Comparison of ENCODE assay signal across 25 mouse cellular contexts in the genomic region with DNA sequence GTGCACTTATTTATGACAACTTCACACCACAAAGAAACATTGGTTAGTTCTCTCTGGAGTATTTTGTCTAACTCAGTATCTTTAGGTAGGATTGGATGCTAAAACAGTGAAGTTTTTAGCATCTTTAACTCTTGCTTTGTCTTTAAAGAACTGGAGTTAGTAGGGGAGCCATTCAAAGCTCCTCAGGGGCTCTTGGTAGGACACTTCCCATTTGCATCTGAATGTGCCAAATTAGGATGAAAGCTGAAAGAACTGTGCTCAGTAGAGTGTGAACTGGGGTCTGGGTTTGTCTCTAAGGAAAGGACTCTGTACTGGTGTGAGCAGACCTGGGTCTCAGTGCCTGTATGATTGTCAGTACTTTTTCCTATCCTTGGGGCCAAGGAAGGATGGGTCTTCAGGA.
"Had no signal": no experiment of that assay in that cellular context is flagged by ENCODE, and none has a peak within 500 bp of the region (broad histone marks: within the 10 kb centered on the region; RNA-seq: fewer than 3 reads in every experiment).

No protein-coding gene starts in this region.

- H3K36me3 ChIP-seq: heart, embryonic 10.5 days; heart, embryonic 12.5 days; hindbrain, embryonic 10.5 days; hindbrain, embryonic 12.5 days; intestine, embryonic 15.5 days; limb, embryonic 13.5 days; limb, embryonic 15.5 days; liver, embryonic 12.5 days had no signal

- H3K4me2 ChIP-seq: heart, embryonic 12.5 days; hindbrain, embryonic 12.5 days; hindbrain, embryonic 14.5 days; intestine, embryonic 15.5 days; limb, embryonic 13.5 days; limb, embryonic 15.5 days; liver, embryonic 12.5 days had no signal

- H3K9me3 ChIP-seq: heart, embryonic 10.5 days; hindbrain, embryonic 10.5 days; hindbrain, embryonic 12.5 days; intestine, embryonic 15.5 days; limb, embryonic 13.5 days; limb, embryonic 15.5 days; liver, embryonic 12.5 days had no signal

- DNase-seq: gastrocnemius, postnatal 10 days; gastrocnemius, postnatal 25 days; heart, adult 18-20 months; heart, postnatal 10 days; heart, postnatal 4 days; kidney, adult 18-20 months; kidney, adult 8-10 months; kidney, postnatal 10 days; kidney, postnatal 25 days; layer of hippocampus, adult 9-11 months; layer of hippocampus, postnatal 36 days; left cerebral cortex, postnatal 4 days had no signal

- ATAC-seq: hindbrain, embryonic 16.5 days; inflammation-experienced regulatory T-cells, adult 6 months; intestine, embryonic 15.5 days; intestine, postnatal 0 days; liver, embryonic 12.5 days had no signal

- H3K27ac ChIP-seq: heart, embryonic 10.5 days; hindbrain, embryonic 10.5 days; hindbrain, embryonic 12.5 days; hindbrain, embryonic 14.5 days; intestine, embryonic 15.5 days; limb, embryonic 13.5 days; limb, embryonic 15.5 days; liver, embryonic 12.5 days; liver, embryonic 14.5 days had no signal

- H3K4me3 ChIP-seq: heart, embryonic 10.5 days; heart, embryonic 12.5 days; hindbrain, embryonic 10.5 days; hindbrain, embryonic 12.5 days; intestine, embryonic 15.5 days; limb, embryonic 13.5 days; limb, embryonic 15.5 days; liver, embryonic 12.5 days had no signal

- H3K9ac ChIP-seq: heart, embryonic 12.5 days; hindbrain, embryonic 12.5 days; hindbrain, embryonic 14.5 days; intestine, embryonic 15.5 days; limb, embryonic 13.5 days; limb, embryonic 15.5 days; liver, embryonic 12.5 days; liver, embryonic 14.5 days had no signal

- H3K4me1 ChIP-seq: heart, embryonic 10.5 days; heart, embryonic 12.5 days; intestine, embryonic 15.5 days; limb, embryonic 13.5 days; limb, embryonic 15.5 days; liver, embryonic 12.5 days had no signal

- H3K27me3 ChIP-seq: heart, embryonic 12.5 days; hindbrain, embryonic 12.5 days; intestine, embryonic 15.5 days; limb, embryonic 13.5 days; limb, embryonic 15.5 days; liver, embryonic 12.5 days had no signal
